Mouse (Mus musculus): ENCODE measurements around the gene Zfand2a. TPM values are rescaled to one million over a fixed set of nuclear protein-coding genes. Genes with fewer than 3 reads are reported as not detected.

Gene Zfand2a
- total RNA-seq, 4 experiments from 2014 or later, result 53.9 to 60.2 (median 54.8) TPM

GRCm38 (mm10) chr5:139466801-139467200, 17.5 kb downstream of the Zfand2a start:
- DNase-seq (ENCODE audit: low spot score in 2 of 2), result no peak

GRCm38 (mm10) chr5:139466373-139466772, 18.0 kb downstream of the Zfand2a start:
- no peak for DNase-seq (ENCODE audit: low spot score in 2 of 2)

- DNase-seq (ENCODE audit: low spot score in 2 of 2), result no peak
Observed at GRCm38 (mm10) chr5:139464874-139465273, 19.5 kb downstream of the Zfand2a start.

GRCm38 (mm10) chr5:139460384-139461067, 23.8 kb downstream of the Zfand2a start, which contains the start of gene 3110082I17Rik:
TSS of gene 3110082I17Rik (minus strand) at chr5:139460527.
- DNase-seq (ENCODE audit: low spot score in 2 of 2), result peak; percentile 95 to 99

GRCm38 (mm10) chr5:139459938-139460337, 24.4 kb downstream of the Zfand2a start:
- DNase-seq (ENCODE audit: low spot score in 2 of 2), result no peak

- no peak for DNase-seq (ENCODE audit: low spot score in 2 of 2)
Observed at GRCm38 (mm10) chr5:139457241-139457640, 27.1 kb downstream of the Zfand2a start.

- no peak for DNase-seq (ENCODE audit: low spot score in 2 of 2)
Observed at GRCm38 (mm10) chr5:139455166-139455565, 29.2 kb downstream of the Zfand2a start.

- DNase-seq (ENCODE audit: low spot score in 2 of 2), result no peak
Observed at GRCm38 (mm10) chr5:139453031-139453430, 31.3 kb downstream of the Zfand2a start.

GRCm38 (mm10) chr5:139449926-139450325, 34.4 kb downstream of the Zfand2a start:
- no peak for DNase-seq (ENCODE audit: low spot score in 2 of 2)

- DNase-seq (ENCODE audit: low spot score in 2 of 2), result no peak
Observed at GRCm38 (mm10) chr5:139449161-139449791, 35.1 kb downstream of the Zfand2a start.

- DNase-seq (ENCODE audit: low spot score in 2 of 2), result no peak
Observed at GRCm38 (mm10) chr5:139448025-139448424, 36.3 kb downstream of the Zfand2a start.

GRCm38 (mm10) chr5:139445258-139445657, 39.1 kb downstream of the Zfand2a start:
- DNase-seq (ENCODE audit: low spot score in 2 of 2), result no peak

- no peak for DNase-seq (ENCODE audit: low spot score in 2 of 2)
Observed at GRCm38 (mm10) chr5:139442962-139443361, 41.4 kb downstream of the Zfand2a start.

- no peak for DNase-seq (ENCODE audit: low spot score in 2 of 2)
Observed at GRCm38 (mm10) chr5:139442428-139442827, 41.9 kb downstream of the Zfand2a start.

- no peak for DNase-seq (ENCODE audit: low spot score in 2 of 2)
Observed at GRCm38 (mm10) chr5:139441726-139442018, 42.7 kb downstream of the Zfand2a start.

- DNase-seq (ENCODE audit: low spot score in 2 of 2), result no peak
Observed at GRCm38 (mm10) chr5:139440926-139441725, 43.2 kb downstream of the Zfand2a start.

GRCm38 (mm10) chr5:139440451-139440850, 43.9 kb downstream of the Zfand2a start:
- DNase-seq (ENCODE audit: low spot score in 2 of 2), result no peak

GRCm38 (mm10) chr5:139438440-139438839, 45.9 kb downstream of the Zfand2a start:
- DNase-seq (ENCODE audit: low spot score in 2 of 2), result no peak

- DNase-seq (ENCODE audit: low spot score in 2 of 2), result no peak
Observed at GRCm38 (mm10) chr5:139437769-139438168, 46.6 kb downstream of the Zfand2a start.

GRCm38 (mm10) chr5:139434940-139435339, 49.4 kb downstream of the Zfand2a start:
- DNase-seq (ENCODE audit: low spot score in 2 of 2), result peak; percentile 79 to 80

- DNase-seq (ENCODE audit: low spot score in 2 of 2), result no peak
Observed at GRCm38 (mm10) chr5:139433842-139434568, 50.3 kb downstream of the Zfand2a start.

Measured in layer of hippocampus, adult 8-10 months (tissue).